Mouse (Mus musculus): ENCODE measurements around the gene Nek2. TPM values are rescaled to one million over a fixed set of nuclear protein-coding genes. Genes with fewer than 3 reads are reported as not detected.
A peak's percentile ranks its signal among the peaks of the same experiment; 100 is the strongest.

Gene Nek2
- polyA plus RNA-seq (2012; rRNA removed) (11.2 and 14.4 TPM in 2 replicates), polyA plus RNA-seq (2014; fragmentation: Nextera tagmentation; extraction: Ambion mirVana) (28.8 and 33.0 TPM in 2 replicates)

DNA sequence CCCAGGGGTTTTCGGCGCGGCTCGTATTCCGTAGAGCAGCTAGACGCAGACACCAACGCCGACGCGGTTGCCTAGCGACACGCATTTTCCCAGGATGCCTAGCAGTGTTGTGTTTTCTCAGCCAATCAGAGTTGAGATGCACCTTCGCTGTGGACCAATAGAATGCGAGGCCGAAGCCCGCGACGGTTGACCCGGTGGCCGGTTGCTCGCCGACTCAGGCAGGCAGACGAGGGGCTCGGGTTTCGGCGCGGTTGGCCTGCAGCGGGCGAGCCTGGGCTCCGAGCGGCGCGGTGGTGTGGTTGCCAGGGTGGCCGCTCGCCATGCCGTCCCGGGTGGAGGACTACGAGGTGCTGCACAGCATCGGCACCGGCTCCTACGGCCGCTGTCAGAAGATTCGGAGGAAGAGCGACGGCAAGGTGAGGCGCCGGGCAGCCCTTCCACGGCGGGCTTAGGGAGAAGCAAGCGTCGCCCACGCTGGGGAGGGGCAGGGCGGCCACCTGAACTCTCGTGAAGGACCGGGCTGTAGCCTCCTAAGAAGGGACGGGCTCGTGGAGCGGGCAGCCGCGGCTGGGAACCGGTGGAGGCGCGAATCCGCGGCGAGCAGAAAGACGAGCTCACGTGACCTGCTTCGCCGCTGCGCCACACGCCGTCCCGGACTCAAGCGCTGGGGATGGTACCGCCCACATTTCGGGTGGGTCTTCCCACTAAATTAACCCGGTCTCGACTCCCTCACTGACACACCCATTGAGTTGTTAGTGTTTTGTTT is at the start of gene Nek2:
TSS of gene Nek2 (plus strand) at position 119 of the 766 bp plus-strand sequence.
- Histone ChIP-seq H3K4me1 (replicated peaks; ENCODE audit: control insufficient read depth in 2 of 2, insufficient read depth in 2 of 2, low read length in 1 of 2) (peaks cover 8 to 9% of the 10 kb centered on the region in 2 experiments; a peak in 3 of 4 replicates), H3K36me3 (replicated peaks; ENCODE audit: control insufficient read depth, insufficient read depth, low read depth) (peaks cover 41% of the 10 kb centered on the region), H3K9ac (replicated peaks) (peak within 1 kb of the TSS; percentile 92), H3K27me3 (ENCODE audit: control insufficient read depth, insufficient read depth, low read length) (no peaks in the 10 kb centered on the region), H3K9me3 (ENCODE audit: control insufficient read depth, low read length) (no peaks in the 10 kb centered on the region), H3K27ac (peak within 1 kb of the TSS; percentile 71), H3K4me3 (ENCODE audit: insufficient read depth in 1 of 2, low read depth in 2 of 2, low read length in 2 of 2) (peak within 1 kb of the TSS; percentile 65 to 78), H3K4me2 (ENCODE audit: low read depth) (peak within 1 kb of the TSS; percentile 67)
- under 1% methylated on average over 79 of the region's 79 CpGs for WGBS (ENCODE audit: insufficient replicate concordance)
- TF ChIP-seq EP300 (IDR thresholded peaks at IDR 0.05; ENCODE audit: low read depth) (0 out of 2 replicates have a peak, but pooled peaks have one; percentile 19), CTCF (IDR thresholded peaks at IDR 0.05; ENCODE audit: low read depth) (no peak)
- DNase-seq (ENCODE audit: low read depth in 3 of 3, low spot score in 3 of 3), result peak; percentile 95 to 96 (median 95)
- ATAC-seq (ENCODE audit: insufficient read depth), result peak; percentile 94

DNA sequence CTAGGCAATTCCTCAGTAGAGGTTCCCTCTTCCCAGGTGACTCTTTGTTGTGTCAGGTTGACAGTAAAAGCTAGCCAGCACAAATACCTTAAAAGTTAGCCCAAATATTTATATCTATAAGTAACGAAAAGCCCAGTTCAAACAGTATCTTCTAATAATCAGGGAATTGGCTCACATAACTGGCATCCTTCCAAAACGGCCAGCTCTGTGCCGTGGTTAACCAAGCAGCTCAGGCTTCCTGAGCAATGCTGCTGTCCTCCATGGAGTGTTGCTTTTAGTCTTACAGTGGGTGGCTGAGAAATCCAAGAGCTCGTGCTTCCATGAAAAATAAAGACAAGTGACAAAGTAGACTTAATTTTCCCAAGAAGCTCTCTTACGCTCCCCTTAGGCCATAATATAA is 47.1 kb upstream of the Nek2 start:
- Histone ChIP-seq H3K9ac (replicated peaks) (no peak overlapping the region), H3K27me3 (ENCODE audit: control insufficient read depth, insufficient read depth, low read length) (no peaks in the 10 kb centered on the region), H3K4me3 (ENCODE audit: insufficient read depth in 1 of 2, low read depth in 2 of 2, low read length in 2 of 2) (no peak overlapping the region), H3K27ac (no peak overlapping the region), H3K36me3 (replicated peaks; ENCODE audit: control insufficient read depth, insufficient read depth, low read depth) (no peaks in the 10 kb centered on the region), H3K9me3 (ENCODE audit: control insufficient read depth, low read length) (no peaks in the 10 kb centered on the region), H3K4me2 (ENCODE audit: low read depth) (no peak overlapping the region), H3K4me1 (replicated peaks; ENCODE audit: control insufficient read depth in 2 of 2, insufficient read depth in 2 of 2, low read length in 1 of 2) (no peaks in the 10 kb centered on the region)
- DNase-seq (ENCODE audit: low read depth in 3 of 3, low spot score in 3 of 3) (no peak), ATAC-seq (ENCODE audit: insufficient read depth) (no peak)
- TF ChIP-seq CTCF (IDR thresholded peaks at IDR 0.05; ENCODE audit: low read depth) (no peak), EP300 (IDR thresholded peaks at IDR 0.05; ENCODE audit: low read depth) (no peak)
- WGBS (ENCODE audit: insufficient replicate concordance), result 68% methylated on average over 5 of the region's 5 CpGs

DNA sequence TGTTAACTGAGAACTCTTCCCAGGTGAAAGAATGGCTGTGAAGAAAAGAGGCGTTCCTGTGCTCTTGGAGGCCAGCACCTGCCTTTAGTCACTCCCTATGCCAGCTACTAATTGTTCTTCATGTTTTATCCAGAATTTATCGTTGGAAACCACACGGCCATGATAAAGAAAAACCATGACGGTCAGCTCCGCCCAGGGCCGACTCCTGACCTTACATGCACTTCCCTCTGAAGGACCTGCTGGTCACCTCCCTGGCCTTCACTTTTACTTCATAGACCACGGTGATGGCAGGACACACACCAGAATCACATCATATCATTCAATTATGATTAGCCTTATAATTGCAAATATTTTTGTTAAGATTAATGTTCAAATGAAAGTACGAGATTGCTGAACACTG is 46.1 kb upstream of the Nek2 start:
- TF ChIP-seq CTCF (IDR thresholded peaks at IDR 0.05; ENCODE audit: low read depth), result no peak
- TF ChIP-seq EP300 (IDR thresholded peaks at IDR 0.05; ENCODE audit: low read depth), result no peak
- WGBS (ENCODE audit: insufficient replicate concordance), result 66% methylated on average over 8 of the region's 8 CpGs
- no peaks in the 10 kb centered on the region for H3K4me1 ChIP-seq (replicated peaks; ENCODE audit: control insufficient read depth in 2 of 2, insufficient read depth in 2 of 2, low read length in 1 of 2)
- H3K27ac ChIP-seq, result no peak overlapping the region
- H3K36me3 ChIP-seq (replicated peaks; ENCODE audit: control insufficient read depth, insufficient read depth, low read depth), result no peaks in the 10 kb centered on the region
- DNase-seq (ENCODE audit: low read depth in 3 of 3, low spot score in 3 of 3) (no peak), ATAC-seq (ENCODE audit: insufficient read depth) (no peak)
- no peak overlapping the region for H3K4me3 ChIP-seq (ENCODE audit: insufficient read depth in 1 of 2, low read depth in 2 of 2, low read length in 2 of 2)
- no peaks in the 10 kb centered on the region for H3K27me3 ChIP-seq (ENCODE audit: control insufficient read depth, insufficient read depth, low read length)
- H3K9ac ChIP-seq (replicated peaks), result no peak overlapping the region
- no peak overlapping the region for H3K4me2 ChIP-seq (ENCODE audit: low read depth)
- H3K9me3 ChIP-seq (ENCODE audit: control insufficient read depth, low read length), result no peaks in the 10 kb centered on the region

DNA sequence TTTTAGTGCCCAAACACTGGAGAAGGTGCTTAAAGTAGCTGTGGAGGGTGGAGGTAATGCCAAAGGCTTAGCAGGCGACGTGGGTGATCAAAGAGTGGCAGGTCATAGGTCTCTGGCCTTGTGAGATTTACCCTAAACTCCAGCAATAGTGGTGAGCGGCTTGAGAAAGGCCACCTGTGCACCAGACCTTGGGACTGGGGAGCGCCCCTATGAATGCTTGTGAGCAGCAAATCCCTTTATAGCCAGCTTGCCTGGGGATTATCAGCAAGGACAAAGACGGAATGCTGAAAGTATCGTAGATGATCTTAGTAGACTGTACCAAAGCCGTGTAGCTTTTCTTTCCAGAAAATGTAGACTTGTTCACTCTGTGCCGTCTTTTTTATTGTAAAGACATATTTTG is 43.7 kb upstream of the Nek2 start:
- Histone ChIP-seq H3K4me2 (ENCODE audit: low read depth) (no peak overlapping the region), H3K4me1 (replicated peaks; ENCODE audit: control insufficient read depth in 2 of 2, insufficient read depth in 2 of 2, low read length in 1 of 2) (no peaks in the 10 kb centered on the region), H3K36me3 (replicated peaks; ENCODE audit: control insufficient read depth, insufficient read depth, low read depth) (no peaks in the 10 kb centered on the region), H3K27ac (no peak overlapping the region), H3K27me3 (ENCODE audit: control insufficient read depth, insufficient read depth, low read length) (no peaks in the 10 kb centered on the region), H3K4me3 (ENCODE audit: insufficient read depth in 1 of 2, low read depth in 2 of 2, low read length in 2 of 2) (no peak overlapping the region), H3K9me3 (ENCODE audit: control insufficient read depth, low read length) (no peaks in the 10 kb centered on the region), H3K9ac (replicated peaks) (no peak overlapping the region)
- DNase-seq (ENCODE audit: low read depth in 3 of 3, low spot score in 3 of 3), result no peak
- 72% methylated on average over 8 of the region's 8 CpGs for WGBS (ENCODE audit: insufficient replicate concordance)
- ATAC-seq (ENCODE audit: insufficient read depth), result no peak
- TF ChIP-seq EP300 (IDR thresholded peaks at IDR 0.05; ENCODE audit: low read depth) (no peak), CTCF (IDR thresholded peaks at IDR 0.05; ENCODE audit: low read depth) (no peak)

DNA sequence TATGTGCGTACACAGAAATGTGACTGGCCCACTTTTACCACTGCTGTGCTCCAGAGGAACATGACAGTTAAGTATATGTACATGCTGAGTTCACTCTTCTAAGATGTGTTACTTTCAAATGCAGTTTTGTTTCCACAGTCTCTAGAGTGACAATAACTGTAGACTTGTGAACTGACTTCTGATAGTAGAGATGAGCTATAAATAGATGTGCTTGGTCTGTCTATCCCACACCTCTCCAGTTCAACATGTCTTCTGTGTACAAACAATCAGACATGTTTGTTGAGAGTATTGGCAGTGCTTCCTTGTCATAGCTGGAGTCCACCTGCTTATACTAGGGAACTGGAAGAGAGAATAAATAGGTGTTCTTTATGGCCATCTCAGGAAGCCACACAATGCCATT is 40.8 kb upstream of the Nek2 start:
- no peak for TF ChIP-seq CTCF (IDR thresholded peaks at IDR 0.05; ENCODE audit: low read depth)
- no peak for TF ChIP-seq EP300 (IDR thresholded peaks at IDR 0.05; ENCODE audit: low read depth)
- no peaks in the 10 kb centered on the region for H3K4me1 ChIP-seq (replicated peaks; ENCODE audit: control insufficient read depth in 2 of 2, insufficient read depth in 2 of 2, low read length in 1 of 2)
- no peak overlapping the region for H3K27ac ChIP-seq
- no peaks in the 10 kb centered on the region for H3K36me3 ChIP-seq (replicated peaks; ENCODE audit: control insufficient read depth, insufficient read depth, low read depth)
- 82% methylated on average over 1 of the region's 1 CpGs for WGBS (ENCODE audit: insufficient replicate concordance)
- no peak overlapping the region for H3K4me2 ChIP-seq (ENCODE audit: low read depth)
- no peaks in the 10 kb centered on the region for H3K27me3 ChIP-seq (ENCODE audit: control insufficient read depth, insufficient read depth, low read length)
- H3K9ac ChIP-seq (replicated peaks), result no peak overlapping the region
- ATAC-seq (ENCODE audit: insufficient read depth), result no peak
- no peak for DNase-seq (ENCODE audit: low read depth in 3 of 3, low spot score in 3 of 3)
- no peaks in the 10 kb centered on the region for H3K9me3 ChIP-seq (ENCODE audit: control insufficient read depth, low read length)
- H3K4me3 ChIP-seq (ENCODE audit: insufficient read depth in 1 of 2, low read depth in 2 of 2, low read length in 2 of 2), result no peak overlapping the region
